Mouse (Mus musculus) liver, adult 2 months (tissue): ENCODE measurements at regions not wholly inside any gene's neighbourhood (a gene's known extent, or its start where the extent isn't known, plus 50 kb on each side); places are given as distances from the start of the nearest gene placed in this dataset.
A peak's percentile ranks its signal among the peaks of the same experiment; 100 is the strongest.

Experiments used
- DNase-seq: peaks from one replicate; pipeline ENCODE4 v3.0.0-alpha.2; 2011; ENCODE audit warnings: low read depth, low spot score; ENCODE audit errors: extremely low read depth
- H3K27ac ChIP-seq: fragments of 200-500 bp; replicated peaks from 2 replicates; pipeline ENCODE4 v1.5.1; 2012; ENCODE audit warnings: low read depth, mild to moderate bottlenecking, control low read depth, inconsistent platforms, low read length; ENCODE audit not compliant: insufficient read depth
- H3K27me3 ChIP-seq: fragments of 200-500 bp; 2 replicates; pipeline ENCODE4 v1.6.1; 2012; ENCODE audit warnings: mild to moderate bottlenecking, moderate library complexity, low read length, inconsistent platforms; ENCODE audit not compliant: control insufficient read depth, insufficient read depth
- H3K36me3 ChIP-seq: fragments of 200-500 bp; 2 replicates; pipeline ENCODE4 v1.6.1; 2012; ENCODE audit warnings: low read length, inconsistent platforms; ENCODE audit not compliant: control insufficient read depth, insufficient read depth
- H3K4me1 ChIP-seq: fragments of 200-500 bp; 2 replicates; pipeline ENCODE4 v1.6.1; 2011; ENCODE audit warnings: low read length; ENCODE audit not compliant: control insufficient read depth, insufficient read depth
- H3K4me3 ChIP-seq: fragments of 200-500 bp; 2 replicates; pipeline ENCODE4 v1.5.1; 2011; ENCODE audit warnings: low read depth, mild to moderate bottlenecking, control low read depth, low read length, moderate library complexity; ENCODE audit not compliant: insufficient read depth
- H3K79me2 ChIP-seq: fragments of 200-500 bp; 2 replicates; pipeline ENCODE4 v1.6.1; 2012; ENCODE audit warnings: inconsistent platforms, mild to moderate bottlenecking, low read length, moderate library complexity; ENCODE audit not compliant: control insufficient read depth, insufficient read depth
- H3K9ac ChIP-seq: fragments of 200-500 bp; 2 replicates; pipeline ENCODE4 v1.6.1; 2012; ENCODE audit warnings: low read depth, mild to moderate bottlenecking, control low read depth, inconsistent platforms, low read length
- CTCF ChIP-seq: fragments of 200-500 bp; IDR thresholded peaks from 2 replicates; pipeline ENCODE4 v1.5.1; 2011; ENCODE audit warnings: low read depth, low read length, control low read depth
- POLR2A ChIP-seq: fragments of 200-500 bp; IDR thresholded peaks from 2 replicates; pipeline ENCODE4 v1.6.1; 2011; ENCODE audit warnings: low read length, control low read depth; ENCODE audit not compliant: insufficient read depth; ENCODE audit errors: extremely low read depth
- WGBS: fragments of 180-500 bp; shearing (Covaris S2); methylation state at CpG from one replicate; pipeline ENCODE4 v1.1.7; 2018; 5-methylcytosine and 5-hydroxymethylcytosine counted together

GRCm38 (mm10) chr10:51792030-51792429, 114.5 kb downstream of the Rfx6 start:
- Histone ChIP-seq H3K27ac (no peak overlapping the region), H3K36me3 (no peaks in the 10 kb centered on the region), H3K9ac (no peak overlapping the region), H3K4me1 (peaks cover 5% of the 10 kb centered on the region; the same call in 1 of the 2 replicates), H3K79me2 (no peaks in the 10 kb centered on the region), H3K4me3 (no peak overlapping the region), H3K27me3 (no peaks in the 10 kb centered on the region)
- TF ChIP-seq CTCF (0 out of 2 replicates have a peak, but pooled peaks have one; percentile 11), POLR2A (no peak)
- 0% methylated on average over 1 of the region's 1 CpGs for WGBS
- DNase-seq: peak; percentile 42

- Histone ChIP-seq H3K4me1 (peaks cover 5% of the 10 kb centered on the region; the same call in 1 of the 2 replicates), H3K4me3 (no peak overlapping the region), H3K36me3 (no peaks in the 10 kb centered on the region), H3K9ac (no peak overlapping the region), H3K27me3 (no peaks in the 10 kb centered on the region), H3K79me2 (no peaks in the 10 kb centered on the region), H3K27ac (no peak overlapping the region)
- DNase-seq: peak; percentile 81
- TF ChIP-seq POLR2A: no peak
- no peak for TF ChIP-seq CTCF
- 30% methylated on average over 7 of the region's 7 CpGs for WGBS
These were observed 116.3 kb downstream of the Rfx6 start for GRCm38 (mm10) chr10:51793876-51794275.

- 73% methylated on average over 1 of the region's 1 CpGs for WGBS
- no peak overlapping the region for H3K9ac ChIP-seq
These were observed 139.1 kb downstream of the Rfx6 start for GRCm38 (mm10) chr10:51816626-51817025.

GRCm38 (mm10) chr10:51823900-51824299, 146.3 kb downstream of the Rfx6 start:
- TF ChIP-seq CTCF (no peak), POLR2A (no peak)
- no peak overlapping the region for H3K9ac ChIP-seq
- 94% methylated on average over 2 of the region's 2 CpGs for WGBS
- DNase-seq: peak; percentile 14
- H3K36me3 ChIP-seq: no peaks in the 10 kb centered on the region
- no peaks in the 10 kb centered on the region for H3K4me1 ChIP-seq
- H3K27ac ChIP-seq: no peak overlapping the region
- no peaks in the 10 kb centered on the region for H3K27me3 ChIP-seq
- no peak overlapping the region for H3K4me3 ChIP-seq
- no peaks in the 10 kb centered on the region for H3K79me2 ChIP-seq

More at GRCm38 (mm10) chr10:51816626-51817025, 139.1 kb downstream of the Rfx6 start:
- Histone ChIP-seq H3K36me3 (no peaks in the 10 kb centered on the region), H3K79me2 (no peaks in the 10 kb centered on the region), H3K4me3 (no peak overlapping the region), H3K27ac (no peak overlapping the region), H3K4me1 (no peaks in the 10 kb centered on the region), H3K27me3 (no peaks in the 10 kb centered on the region)
- DNase-seq: no peak
- TF ChIP-seq POLR2A (no peak), CTCF (no peak)

- DNase-seq: no peak
- Histone ChIP-seq H3K4me3 (no peak overlapping the region), H3K27me3 (no peaks in the 10 kb centered on the region), H3K79me2 (no peaks in the 10 kb centered on the region), H3K4me1 (no peaks in the 10 kb centered on the region), H3K9ac (no peak overlapping the region), H3K36me3 (no peaks in the 10 kb centered on the region), H3K27ac (no peak overlapping the region)
- 86% methylated on average over 6 of the region's 6 CpGs for WGBS
- TF ChIP-seq CTCF: no peak
- TF ChIP-seq POLR2A: no peak
These were observed 148.9 kb downstream of the Rfx6 start for GRCm38 (mm10) chr10:51826431-51826964.

GRCm38 (mm10) chr10:51832459-51832858, 154.9 kb downstream of the Rfx6 start:
- Histone ChIP-seq H3K4me1 (no peaks in the 10 kb centered on the region), H3K27me3 (no peaks in the 10 kb centered on the region), H3K36me3 (no peaks in the 10 kb centered on the region), H3K27ac (no peak overlapping the region), H3K79me2 (no peaks in the 10 kb centered on the region), H3K9ac (no peak overlapping the region), H3K4me3 (no peak overlapping the region)
- WGBS: 39% methylated on average over 4 of the region's 4 CpGs
- no peak for DNase-seq
- no peak for TF ChIP-seq CTCF
- TF ChIP-seq POLR2A: no peak
